Mouse (Mus musculus) testis, adult 2 months (tissue): Measurements from ENCODE around the gene Entpd1. TPM values are rescaled to one million over a fixed set of nuclear protein-coding genes. Genes with fewer than 3 reads are reported as not detected.

Experiments used
- H3K27ac ChIP-seq: fragments of 200-500 bp; 2 replicates; pipeline ENCODE4 v1.5.1; 2012; ENCODE audit warnings: low read depth, low read length; ENCODE audit not compliant: control insufficient read depth, insufficient read depth
- H3K27me3 ChIP-seq: fragments of 200-500 bp; 2 replicates; pipeline ENCODE4 v1.6.1; 2012; ENCODE audit warnings: mild to moderate bottlenecking, low read length, moderate library complexity; ENCODE audit not compliant: control insufficient read depth, insufficient read depth
- H3K36me3 ChIP-seq: fragments of 200-500 bp; 2 replicates; pipeline ENCODE4 v1.6.1; 2012; ENCODE audit warnings: mild to moderate bottlenecking, low read length; ENCODE audit not compliant: control insufficient read depth, insufficient read depth
- H3K4me1 ChIP-seq: fragments of 200-500 bp; 2 replicates; pipeline ENCODE4 v1.6.1; 2012; ENCODE audit warnings: low read length; ENCODE audit not compliant: control insufficient read depth, insufficient read depth
- H3K4me3 ChIP-seq: fragments of 200-500 bp; 2 replicates; pipeline ENCODE4 v1.5.1; 2012; ENCODE audit warnings: low read depth, mild to moderate bottlenecking, low read length, moderate library complexity, mixed read lengths; ENCODE audit not compliant: control insufficient read depth
- CTCF ChIP-seq: fragments of 200-500 bp; IDR thresholded peaks from 2 replicates; pipeline ENCODE4 v1.5.1; 2012; ENCODE audit warnings: low read depth, mild to moderate bottlenecking, inconsistent platforms, low read length, moderate library complexity; ENCODE audit not compliant: control insufficient read depth, insufficient read depth, insufficient replicate concordance
- POLR2A ChIP-seq: fragments of 200-500 bp; IDR thresholded peaks from 2 replicates; pipeline ENCODE4 v1.6.1; 2012; ENCODE audit warnings: low read depth, mild to moderate bottlenecking, inconsistent platforms, low read length, moderate library complexity; ENCODE audit not compliant: control insufficient read depth
- polyA plus RNA-seq: library from polyadenylated mRNA; depleted of rRNA; stranded (reverse); fragments of >200 nt; gene quantifications from 2 replicates; pipeline ENCODE4 v1.2.3, GENCODE M21; 2012; rRNA removed

The Entpd1 gene
- 36.6 and 41.4 TPM in 2 replicates for polyA plus RNA-seq

DNA sequence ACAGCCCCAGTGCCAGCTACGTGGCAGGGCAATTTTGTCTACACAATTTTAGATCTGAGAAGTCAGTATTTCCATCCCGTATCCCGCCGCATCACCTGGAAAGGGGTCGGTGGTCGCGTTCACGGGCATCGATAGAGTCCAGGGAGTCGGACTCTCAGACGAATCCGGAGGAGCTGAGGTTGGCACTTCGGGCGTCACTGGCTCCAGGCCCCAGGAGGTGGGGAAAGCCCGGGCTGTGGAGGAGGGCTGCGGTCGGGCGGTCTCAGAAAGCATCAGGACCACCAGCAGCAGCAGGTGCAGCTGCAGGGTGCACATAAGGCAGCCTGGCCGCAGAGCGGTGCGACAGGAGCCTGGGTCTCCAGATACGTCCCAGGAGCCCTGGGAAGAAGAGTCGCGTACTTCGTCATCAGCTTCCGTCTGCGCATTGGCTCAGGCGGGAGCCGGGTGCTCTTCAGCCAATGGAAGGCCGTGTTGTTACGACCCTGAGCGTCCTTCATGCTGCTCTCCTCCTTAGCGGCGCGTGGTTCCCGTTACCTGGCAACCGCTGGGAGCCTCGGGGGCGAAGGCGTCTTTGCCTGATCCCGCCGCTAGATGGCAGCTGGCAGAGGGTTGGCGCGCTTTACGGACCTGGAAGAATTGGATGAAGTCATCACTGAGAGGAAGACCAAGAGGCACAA lies at the start of gene Entpd1, which contains the start of gene Tctn3:
Entpd1 (plus strand) TSS at position 537 of the 677 bp plus-strand sequence.
Tctn3 (minus strand) TSS at position 404 of the 677 bp plus-strand sequence.
- TF ChIP-seq CTCF (peak; percentile 94), POLR2A (peak; percentile 87)
- Histone ChIP-seq H3K4me1 (peaks cover 4% of the 10 kb centered on the region), H3K36me3 (no peaks in the 10 kb centered on the region; the same call in 1 of the 2 replicates), H3K4me3 (peak within 1 kb of the TSS; percentile 92), H3K27me3 (no peaks in the 10 kb centered on the region), H3K27ac (peak within 1 kb of the TSS; percentile 19)

DNA sequence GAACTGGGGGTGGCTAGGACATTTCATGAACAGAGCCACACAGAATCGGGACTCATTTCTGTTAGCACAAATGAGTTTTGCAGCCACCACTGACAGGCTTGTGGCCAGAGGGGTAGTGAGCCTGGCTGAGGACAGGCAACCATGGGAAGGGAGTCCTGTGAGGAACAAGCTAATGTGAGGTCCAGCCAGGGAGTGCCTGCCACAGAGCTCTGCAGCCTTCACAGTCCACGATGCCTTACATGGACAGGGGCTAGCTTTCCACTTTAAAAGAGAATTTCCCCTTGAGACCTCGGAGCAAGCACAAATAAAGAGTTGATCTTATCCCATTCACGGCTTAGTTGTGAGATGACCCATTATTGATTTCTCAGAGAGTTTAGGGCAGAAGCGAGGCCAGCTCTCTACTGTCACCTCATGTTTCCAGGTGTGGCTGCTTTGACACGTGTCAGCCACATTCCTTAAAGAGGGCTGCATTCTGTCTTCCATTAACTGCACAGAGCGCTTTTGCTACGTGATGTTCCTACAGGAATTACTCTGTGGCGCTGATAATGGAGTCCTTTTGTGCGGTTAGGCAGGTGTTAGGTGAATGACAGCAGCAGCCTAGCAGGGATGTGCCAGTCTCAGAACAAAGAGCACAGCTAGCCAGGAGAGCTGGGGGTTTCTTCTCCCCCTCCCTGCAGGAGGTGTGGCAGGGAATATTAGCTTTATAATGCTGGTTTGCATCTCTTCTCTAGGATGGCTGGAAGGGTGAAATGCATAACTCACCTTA lies 48.1 kb upstream of the Entpd1 start:
- no peak for TF ChIP-seq POLR2A
- TF ChIP-seq CTCF, result no peak
- Histone ChIP-seq H3K27ac (no peak overlapping the region), H3K4me3 (no peak overlapping the region), H3K4me1 (no peaks in the 10 kb centered on the region), H3K36me3 (no peaks in the 10 kb centered on the region; the same call in 1 of the 2 replicates), H3K27me3 (no peaks in the 10 kb centered on the region)

DNA sequence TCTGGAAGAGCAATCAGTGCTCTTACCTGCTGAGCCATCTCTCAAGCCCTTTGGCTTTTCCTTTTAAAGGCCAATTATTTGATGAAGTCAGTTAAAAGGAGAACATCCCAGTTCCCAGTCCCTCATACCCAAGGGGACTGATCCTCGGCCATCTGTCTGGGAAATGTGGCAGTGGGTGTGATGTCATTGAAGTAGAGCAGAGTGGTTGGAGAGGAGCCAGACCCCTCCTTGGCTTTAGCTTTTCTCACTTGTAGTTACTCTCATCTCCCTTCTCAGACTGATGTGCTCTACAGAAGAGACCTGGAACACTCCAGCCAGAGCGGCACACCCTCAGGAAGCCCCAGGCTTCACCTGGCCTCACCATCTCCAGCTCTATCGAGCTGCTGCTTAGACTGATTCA lies 44.5 kb upstream of the Entpd1 start:
- H3K27ac ChIP-seq, result no peak overlapping the region
- no peak for TF ChIP-seq POLR2A
- no peak for TF ChIP-seq CTCF
- no peaks in the 10 kb centered on the region for H3K27me3 ChIP-seq
- no peak overlapping the region for H3K4me3 ChIP-seq
- no peaks in the 10 kb centered on the region; the same call in 1 of the 2 replicates for H3K36me3 ChIP-seq
- H3K4me1 ChIP-seq, result no peaks in the 10 kb centered on the region

DNA sequence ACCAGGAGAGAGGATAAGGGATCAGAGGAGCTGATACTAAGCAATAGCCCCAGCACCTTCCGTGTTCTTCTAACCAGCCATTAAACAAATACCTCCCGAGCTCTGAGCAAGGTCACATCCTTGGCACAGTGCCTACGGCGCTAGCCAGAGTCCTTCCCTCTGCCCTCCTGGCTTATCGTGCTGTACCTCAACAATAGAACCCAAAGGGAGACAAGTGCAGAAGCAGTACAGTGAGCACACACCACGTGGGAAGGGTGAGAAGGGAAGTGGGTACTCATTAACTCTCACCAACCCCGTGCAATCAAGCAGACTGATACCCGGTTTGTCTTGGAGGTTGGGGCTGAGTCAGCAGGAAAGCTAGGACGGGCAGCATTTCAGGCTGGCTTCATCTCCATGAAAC lies 41.4 kb upstream of the Entpd1 start:
- Histone ChIP-seq H3K4me1 (no peaks in the 10 kb centered on the region), H3K36me3 (no peaks in the 10 kb centered on the region), H3K27ac (no peak overlapping the region), H3K4me3 (no peak overlapping the region), H3K27me3 (no peaks in the 10 kb centered on the region)
- no peak for TF ChIP-seq CTCF
- no peak for TF ChIP-seq POLR2A

DNA sequence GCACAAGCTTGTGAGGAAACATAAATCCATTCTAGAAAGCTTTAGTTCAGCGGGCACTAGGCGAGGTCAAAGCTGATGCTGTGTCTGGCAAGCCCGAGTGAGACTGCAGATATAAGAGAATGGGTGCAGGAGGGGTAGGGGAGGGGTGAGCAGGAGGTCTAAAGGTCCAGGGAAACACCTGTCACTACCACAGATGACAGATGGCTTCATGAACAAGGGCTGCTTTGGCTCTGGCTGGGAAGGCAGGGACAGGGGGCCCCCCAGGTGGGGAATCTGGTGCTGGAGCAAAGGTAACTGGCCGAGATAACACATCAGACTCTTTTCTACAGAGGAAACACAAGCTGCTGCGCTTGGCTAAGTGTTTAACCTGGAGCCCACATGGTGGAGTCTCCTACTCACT lies 36.7 kb upstream of the Entpd1 start:
- no peak overlapping the region for H3K27ac ChIP-seq
- H3K36me3 ChIP-seq, result no peaks in the 10 kb centered on the region

DNA sequence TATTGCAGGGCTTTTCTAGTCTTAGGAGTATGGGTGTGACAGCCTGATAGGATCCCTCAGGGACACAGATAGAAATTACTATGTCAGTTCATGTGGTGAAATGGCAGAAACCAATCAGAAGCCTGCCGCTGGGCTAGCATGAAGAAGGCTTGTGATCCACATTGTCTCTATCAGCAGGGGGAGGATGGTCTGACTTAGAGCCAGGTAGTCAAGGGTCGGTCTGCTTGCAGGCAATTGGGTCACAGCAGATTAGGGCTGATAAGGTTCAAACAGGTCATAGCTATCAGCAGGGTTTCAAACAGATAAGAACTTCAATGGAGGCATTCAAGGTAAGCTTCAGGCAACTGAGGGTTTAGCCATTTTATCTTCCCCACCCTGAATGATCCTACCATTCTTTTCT lies 31.3 kb upstream of the Entpd1 start:
- no peaks in the 10 kb centered on the region for H3K27me3 ChIP-seq
- no peak overlapping the region for H3K27ac ChIP-seq
- H3K4me3 ChIP-seq, result no peak overlapping the region
- no peaks in the 10 kb centered on the region for H3K36me3 ChIP-seq
- no peaks in the 10 kb centered on the region for H3K4me1 ChIP-seq
- TF ChIP-seq POLR2A (no peak), CTCF (no peak)

More for the DNA sequence above, 36.7 kb upstream of the Entpd1 start:
- Histone ChIP-seq H3K4me3 (no peak overlapping the region), H3K4me1 (no peaks in the 10 kb centered on the region), H3K27me3 (no peaks in the 10 kb centered on the region)
- no peak for TF ChIP-seq POLR2A
- TF ChIP-seq CTCF, result no peak

DNA sequence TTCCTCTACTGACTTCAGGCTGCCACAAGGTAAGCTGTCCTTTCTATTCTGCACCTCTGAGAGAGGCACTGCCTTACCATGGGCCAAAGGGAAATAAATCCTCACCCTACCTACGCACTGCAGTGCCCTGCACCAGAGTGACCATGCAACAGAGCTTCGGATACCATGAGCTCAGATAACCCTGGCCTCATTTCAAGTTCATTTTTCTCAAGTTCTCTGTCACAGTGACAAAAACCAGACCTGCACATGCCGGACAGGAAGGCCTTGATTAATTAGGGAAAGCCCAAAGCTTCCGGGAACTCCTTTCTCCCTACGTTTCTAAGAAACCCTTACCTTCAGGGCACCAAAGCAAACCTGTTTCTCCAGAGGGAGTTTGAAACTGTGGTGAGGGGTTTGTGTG lies 30.5 kb upstream of the Entpd1 start:
- TF ChIP-seq POLR2A (no peak), CTCF (no peak)
- H3K27ac ChIP-seq, result no peak overlapping the region
- H3K4me1 ChIP-seq, result no peaks in the 10 kb centered on the region
- H3K36me3 ChIP-seq, result no peaks in the 10 kb centered on the region
- no peak overlapping the region for H3K4me3 ChIP-seq
- H3K27me3 ChIP-seq, result no peaks in the 10 kb centered on the region
